Comparison of ENCODE assay signal across 8 mouse cellular contexts in genomic region chr8:116946268-116946838, GRCm38 (mm10). TPM values are rescaled to one million over a fixed set of nuclear protein-coding genes. Genes with fewer than 3 reads are reported as not detected.
DNase-seq lines count a peak whose midpoint lies in the region; ATAC-seq and TF ChIP-seq lines count a peak whose summit lies in the region.

No protein-coding gene starts in this region.

- peaks cover 0 to 24% of the 10 kb centered on the region in 2 experiments for H3K36me3 ChIP-seq in CH12.LX (replicated peaks in 1 of 2; ENCODE audit: control insufficient read depth in 1 of 2, insufficient read depth in 1 of 2, low read length in 1 of 2)
- H3K36me3 ChIP-seq in heart, embryonic 12.5 days, result 0 out of 2 replicates have a peak, but pooled peaks cover 3% of the 10 kb centered on the region
- peaks cover 4% of the 10 kb centered on the region; the same call in 1 of the 2 replicates for H3K36me3 ChIP-seq in liver, embryonic 12.5 days
- H3K36me3 ChIP-seq in stomach, embryonic 14.5 days (ENCODE audit: control insufficient read depth, insufficient read depth, low read length), result no peaks in the 10 kb centered on the region

- peak overlapping the region; percentile 92 for H3K27ac ChIP-seq in CH12.LX (ENCODE audit: insufficient read depth, low read depth)
- peak overlapping the region; percentile 90 for H3K27ac ChIP-seq in heart, embryonic 12.5 days (ENCODE audit: poor library complexity, severe bottlenecking)
- H3K27ac ChIP-seq in liver, embryonic 12.5 days, result peak overlapping the region; percentile 81
- H3K27ac ChIP-seq in stomach, embryonic 14.5 days (ENCODE audit: low read length), result no peak overlapping the region

- no peak for TF ChIP-seq RAD21 in CH12.LX (IDR thresholded peaks at IDR 0.05; ENCODE audit: low read depth, low read length)

- dilution Hi-C loops in CH12.LX (cut with MboI; ENCODE audit: extremely low pct_ligation_motif_present, extremely low pct_unique_long_range_greater_than_20kb, low sequenced_read_pairs), result no loop called here

- WGBS in heart, embryonic 12.5 days, result 28% methylated on average over 21 of the region's 21 CpGs
- 32% methylated on average over 21 of the region's 21 CpGs for WGBS in liver, embryonic 12.5 days (ENCODE audit: insufficient replicate concordance)
- WGBS in stomach, embryonic 14.5 days, result 71% methylated on average over 21 of the region's 21 CpGs

- no peaks in the 10 kb centered on the region for H3K9me3 ChIP-seq in CH12.LX (replicated peaks; ENCODE audit: low read length)
- H3K9me3 ChIP-seq in heart, embryonic 12.5 days (replicated peaks), result no peaks in the 10 kb centered on the region
- H3K9me3 ChIP-seq in liver, embryonic 12.5 days (replicated peaks), result no peaks in the 10 kb centered on the region
- no peaks in the 10 kb centered on the region for H3K9me3 ChIP-seq in stomach, embryonic 14.5 days (ENCODE audit: control insufficient read depth, low read depth, low read length)

- H3K4me3 ChIP-seq in CH12.LX (replicated peaks in 1 of 3; ENCODE audit: low read depth in 2 of 3, low read length in 2 of 3, poor library complexity in 1 of 3), result peak overlapping the region; percentile 23 to 49 (median 48)
- peak overlapping the region; percentile 30 for H3K4me3 ChIP-seq in heart, embryonic 12.5 days
- H3K4me3 ChIP-seq in liver, embryonic 12.5 days, result peak overlapping the region; percentile 40
- no peak overlapping the region for H3K4me3 ChIP-seq in stomach, embryonic 14.5 days (ENCODE audit: low read depth, low read length)

- DNase-seq in gastrocnemius, postnatal 25 days, result peak; percentile 21
- no peak for DNase-seq in gastrocnemius, postnatal 4 days (ENCODE audit: low spot score in 2 of 2)
- peak; percentile 66 for DNase-seq in CH12.LX (ENCODE audit: extremely low read depth)
- DNase-seq in embryo, embryonic 10 days (ENCODE audit: low spot score), result no peak
- no peak for DNase-seq in gastrocnemius, adult 18-20 months (ENCODE audit: low spot score)

- peaks cover 51% of the 10 kb centered on the region for H3K79me2 ChIP-seq in CH12.LX (replicated peaks; ENCODE audit: control insufficient read depth, extremely low read depth, insufficient read depth, poor library complexity, severe bottlenecking)

- TF ChIP-seq POLR2A in CH12.LX (IDR thresholded peaks at IDR 0.05; ENCODE audit: low read depth, low read length), result peak; percentile 66

- in situ Hi-C loops in CH12.LX (cut with MboI; ENCODE audit: low pct_ligation_motif_present, low pct_unique_long_range_greater_than_20kb, low sequenced_read_pairs), result no loop called here

- no peak for TF ChIP-seq CTCF in CH12.LX (conservative IDR thresholded peaks at IDR 0.05 in 1 of 2, IDR thresholded peaks at IDR 0.05 in 1 of 2; ENCODE audit: low read depth in 2 of 2, low read length in 2 of 2)

- H3K9ac ChIP-seq in CH12.LX (ENCODE audit: insufficient read depth, low read depth), result peak overlapping the region; percentile 79
- H3K9ac ChIP-seq in heart, embryonic 12.5 days, result peak overlapping the region; percentile 49; the same call in 1 of the 2 replicates
- peak overlapping the region; percentile 56 for H3K9ac ChIP-seq in liver, embryonic 12.5 days
- no peak overlapping the region for H3K9ac ChIP-seq in stomach, embryonic 14.5 days (replicated peaks; ENCODE audit: low read depth, low read length)

- H3K4me1 ChIP-seq in CH12.LX (ENCODE audit: control insufficient read depth in 1 of 2, insufficient read depth in 2 of 2), result peaks cover 11 to 55% of the 10 kb centered on the region in 2 experiments
- H3K4me1 ChIP-seq in heart, embryonic 12.5 days (replicated peaks), result peaks cover 53% of the 10 kb centered on the region
- peaks cover 61% of the 10 kb centered on the region for H3K4me1 ChIP-seq in liver, embryonic 12.5 days
- H3K4me1 ChIP-seq in stomach, embryonic 14.5 days (ENCODE audit: control insufficient read depth, insufficient read depth, low read length), result peaks cover 14% of the 10 kb centered on the region; the same call in 1 of the 2 replicates

- peak overlapping the region; percentile 98 for H3K4me2 ChIP-seq in CH12.LX (ENCODE audit: insufficient read depth, low read depth, poor library complexity, severe bottlenecking)
- H3K4me2 ChIP-seq in heart, embryonic 12.5 days, result peak overlapping the region; percentile 61
- peak overlapping the region; percentile 98 for H3K4me2 ChIP-seq in liver, embryonic 12.5 days
- 0 out of 2 replicates have a peak overlapping the region, but pooled peaks have one; percentile 5 for H3K4me2 ChIP-seq in stomach, embryonic 14.5 days (replicated peaks; ENCODE audit: low read depth, low read length)

- TF ChIP-seq EP300 in CH12.LX (IDR thresholded peaks at IDR 0.05; ENCODE audit: low read length), result no peak

- no peaks in the 10 kb centered on the region for H3K27me3 ChIP-seq in CH12.LX (replicated peaks)
- H3K27me3 ChIP-seq in heart, embryonic 12.5 days (replicated peaks), result no peaks in the 10 kb centered on the region
- H3K27me3 ChIP-seq in liver, embryonic 12.5 days (replicated peaks), result no peaks in the 10 kb centered on the region
- no peaks in the 10 kb centered on the region for H3K27me3 ChIP-seq in stomach, embryonic 14.5 days (ENCODE audit: control insufficient read depth, insufficient read depth, low read length)

- peak; percentile 43; the same call in 1 of the 2 replicates for ATAC-seq in heart, embryonic 12.5 days (ENCODE audit: insufficient number of reproducible peaks, low FRiP score)
- ATAC-seq in liver, embryonic 12.5 days, result no peak
- ATAC-seq in stomach, embryonic 14.5 days (ENCODE audit: insufficient number of reproducible peaks, insufficient read depth, low FRiP score, low read depth), result no peak

TF ChIP-seq in CH12.LX, 34 proteins besides CTCF, POLR2A, EP300 and RAD21 (continues in another document):
- TF ChIP-seq CHD2 (IDR thresholded peaks at IDR 0.05; ENCODE audit: low read length) (no peak), TCF12 (IDR thresholded peaks at IDR 0.05; ENCODE audit: low read depth, low read length) (no peak), ELF1 (IDR thresholded peaks at IDR 0.05; ENCODE audit: low read depth, low read length) (peak; percentile 64; the same call in 1 of the 2 replicates), SIN3A (IDR thresholded peaks at IDR 0.05; ENCODE audit: low read length) (no peak), HCFC1 (IDR thresholded peaks at IDR 0.05; ENCODE audit: low read depth, low read length) (0 out of 2 replicates have a peak, but pooled peaks have one; percentile 6)

RNA-seq across cellular contexts. Expression of gene Atmin, which starts 3.2 kb away (rescaled TPM):
- total RNA-seq in gastrocnemius, postnatal 25 days (2021), result 10 to 100 TPM; 14.3 to 15.4 TPM
- 10 to 100 TPM; 16.4 to 17.1 TPM for total RNA-seq in gastrocnemius, postnatal 4 days (2021)
- total RNA-seq in CH12.LX (2012; rRNA removed) (13.5 and 14.8 TPM in 2 replicates), CH12.LX (2014; rRNA removed) (9.3 and 9.4 TPM in 2 replicates)
- polyA plus RNA-seq in CH12.LX (2012; ENCODE audit: insufficient read length, low read depth), result 16.0 and 22.0 TPM in 2 replicates
- polyA plus RNA-seq in heart, embryonic 12.5 days (2016; fragmentation: Nextera tagmentation; extraction: Ambion mirVana), result 11.4 and 11.7 TPM in 2 replicates
- polyA plus RNA-seq in liver, embryonic 12.5 days (2016; fragmentation: Nextera tagmentation; extraction: Ambion mirVana), result 7.6 and 8.2 TPM in 2 replicates
- polyA plus RNA-seq in stomach, embryonic 14.5 days (2014; fragmentation: Nextera tagmentation; extraction: Ambion mirVana), result 10.9 and 12.2 TPM in 2 replicates
- 10 to 100 TPM; 24.6 to 29.6 TPM for total RNA-seq in gastrocnemius, adult 18-20 months (2021)

RNA-seq across cellular contexts. Expression of gene Cenpn, which starts 24.8 kb away (rescaled TPM):
- total RNA-seq in gastrocnemius, postnatal 25 days (2021), result under 1 TPM; 0.51 to 0.62 TPM
- total RNA-seq in gastrocnemius, postnatal 4 days (2021), result 1 to 10 TPM; 8.7 to 8.9 TPM
- total RNA-seq in CH12.LX (2012; rRNA removed) (26.3 and 28.1 TPM in 2 replicates), CH12.LX (2014; rRNA removed) (51.3 and 52.0 TPM in 2 replicates)
- polyA plus RNA-seq in CH12.LX (2012; ENCODE audit: insufficient read length, low read depth), result 44.1 and 45.6 TPM in 2 replicates
- 25.7 and 28.4 TPM in 2 replicates for polyA plus RNA-seq in heart, embryonic 12.5 days (2016; fragmentation: Nextera tagmentation; extraction: Ambion mirVana)
- polyA plus RNA-seq in liver, embryonic 12.5 days (2016; fragmentation: Nextera tagmentation; extraction: Ambion mirVana), result 37.3 and 41.1 TPM in 2 replicates
- 42.1 and 43.6 TPM in 2 replicates for polyA plus RNA-seq in stomach, embryonic 14.5 days (2014; fragmentation: Nextera tagmentation; extraction: Ambion mirVana)
- under 1 TPM; 0.55 to 0.57 TPM for total RNA-seq in gastrocnemius, adult 18-20 months (2021)

RNA-seq across cellular contexts. Expression of gene Cmc2, which starts 25.1 kb away (rescaled TPM):
- 10 to 100 TPM; 26.1 to 34.2 TPM for total RNA-seq in gastrocnemius, postnatal 25 days (2021)
- total RNA-seq in gastrocnemius, postnatal 4 days (2021), result 10 to 100 TPM; 24.9 to 25.4 TPM
- total RNA-seq in CH12.LX (2012; rRNA removed) (29.1 and 33.6 TPM in 2 replicates), CH12.LX (2014; rRNA removed) (34.4 and 39.4 TPM in 2 replicates)
- polyA plus RNA-seq in CH12.LX (2012; ENCODE audit: insufficient read length, low read depth), result 55.1 and 56.5 TPM in 2 replicates
- 112 and 114 TPM in 2 replicates for polyA plus RNA-seq in heart, embryonic 12.5 days (2016; fragmentation: Nextera tagmentation; extraction: Ambion mirVana)
- 83.5 and 87.1 TPM in 2 replicates for polyA plus RNA-seq in liver, embryonic 12.5 days (2016; fragmentation: Nextera tagmentation; extraction: Ambion mirVana)
- 73.4 and 86.0 TPM in 2 replicates for polyA plus RNA-seq in stomach, embryonic 14.5 days (2014; fragmentation: Nextera tagmentation; extraction: Ambion mirVana)
- 10 to 100 TPM; 25.8 to 28.3 TPM for total RNA-seq in gastrocnemius, adult 18-20 months (2021)

RNA-seq across cellular contexts. Expression of gene 1700030J22Rik, which starts 32.4 kb away (rescaled TPM):
- total RNA-seq in gastrocnemius, postnatal 25 days (2021), result under 1 TPM; 0.15 to 0.29 TPM
- total RNA-seq in gastrocnemius, postnatal 4 days (2021), result under 1 TPM; 0.18 to 0.34 TPM
- total RNA-seq in CH12.LX (2012; rRNA removed) (0.21 and 0.25 TPM in 2 replicates), CH12.LX (2014; rRNA removed) (0.35 TPM in 1 of 2 replicates, not detected in the other)
- polyA plus RNA-seq in CH12.LX (2012; ENCODE audit: insufficient read length, low read depth), result 0.46 and 0.64 TPM in 2 replicates
- 1.0 and 1.1 TPM in 2 replicates for polyA plus RNA-seq in heart, embryonic 12.5 days (2016; fragmentation: Nextera tagmentation; extraction: Ambion mirVana)
- 0.66 and 0.92 TPM in 2 replicates for polyA plus RNA-seq in liver, embryonic 12.5 days (2016; fragmentation: Nextera tagmentation; extraction: Ambion mirVana)
- 1.5 and 2.0 TPM in 2 replicates for polyA plus RNA-seq in stomach, embryonic 14.5 days (2014; fragmentation: Nextera tagmentation; extraction: Ambion mirVana)
- total RNA-seq in gastrocnemius, adult 18-20 months (2021), result under 1 TPM in 1 of 2 experiments, not detected in 1; 0.11 TPM

RNA-seq across cellular contexts. Expression of gene Gcsh, which starts 47.0 kb away (rescaled TPM):
- total RNA-seq in gastrocnemius, postnatal 25 days (2021), result 10 to 100 TPM; 37.9 to 41.2 TPM
- 10 to 100 TPM; 40.1 to 41.6 TPM for total RNA-seq in gastrocnemius, postnatal 4 days (2021)
- total RNA-seq in CH12.LX (2012; rRNA removed), result 31.5 and 45.7 TPM in 2 replicates
- 66.4 and 74.6 TPM in 2 replicates for total RNA-seq in CH12.LX (2014; rRNA removed)
- polyA plus RNA-seq in CH12.LX (2012; ENCODE audit: insufficient read length, low read depth), result 91.7 and 108 TPM in 2 replicates
- polyA plus RNA-seq in heart, embryonic 12.5 days (2016; fragmentation: Nextera tagmentation; extraction: Ambion mirVana), result 69.9 and 75.4 TPM in 2 replicates
- polyA plus RNA-seq in liver, embryonic 12.5 days (2016; fragmentation: Nextera tagmentation; extraction: Ambion mirVana), result 86.0 and 93.4 TPM in 2 replicates
- 143 and 152 TPM in 2 replicates for polyA plus RNA-seq in stomach, embryonic 14.5 days (2014; fragmentation: Nextera tagmentation; extraction: Ambion mirVana)
- 10 to 100 TPM; 45.1 to 47.3 TPM for total RNA-seq in gastrocnemius, adult 18-20 months (2021)

Comparison
In these comparisons a context has a peak if more than half of its experiments do, and no peak if none do; other contexts are left out.
1. DNase-seq: peak in gastrocnemius, postnatal 25 days (single experiment) and CH12.LX (single experiment); none in gastrocnemius, postnatal 4 days (0 of 2), embryo, embryonic 10 days (single experiment) and gastrocnemius, adult 18-20 months (single experiment).
2. RNA of gene Cenpn, which starts 24.8 kb away (total RNA-seq): 26.3 to 52.0 TPM in CH12.LX and 8.7 to 8.9 TPM in gastrocnemius, postnatal 4 days; 0.51 to 0.62 TPM in gastrocnemius, postnatal 25 days and 0.55 to 0.57 TPM in gastrocnemius, adult 18-20 months; every median in the first group is over 4 times any median in the second.
3. H3K4me2 ChIP-seq: peak in every context shown above with its lines; median percentile 98 in CH12.LX; 98 in liver, embryonic 12.5 days; 61 in heart, embryonic 12.5 days; 5 in stomach, embryonic 14.5 days.